Mouse (Mus musculus) MEL (cell line): Measurements from ENCODE around the gene Lce1i.

ENCODE experiments used
- CTCF ChIP-seq, 3 experiments: IDR thresholded peaks in 2 of 3; conservative IDR thresholded peaks in 1 of 3; 2 replicates each; pipeline ENCODE4 v1.5.1; 2011 to 2012; ENCODE audit warnings: low read length in 3 of 3, low read depth in 2 of 3, mild to moderate bottlenecking in 2 of 3, improper control_type of control experiment in 1 of 3, inconsistent platforms in 1 of 3, mixed read lengths in 1 of 3, moderate library complexity in 1 of 3; ENCODE audit not compliant: control insufficient read depth in 1 of 3, insufficient read depth in 1 of 3, poor library complexity in 1 of 3, severe bottlenecking in 1 of 3
- EP300 ChIP-seq, 2 experiments: IDR thresholded peaks; 2 replicates each; pipeline ENCODE4 v1.6.1; 2011; ENCODE audit warnings: improper control_type of control experiment in 2 of 2, low read length in 2 of 2, low read depth in 1 of 2, mild to moderate bottlenecking in 1 of 2
- GABPA ChIP-seq: IDR thresholded peaks from 2 replicates; pipeline ENCODE4 v1.6.1; 2012; ENCODE audit warnings: low read depth, mild to moderate bottlenecking, inconsistent platforms, low read length, improper control_type of control experiment, moderate library complexity
- HCFC1 ChIP-seq: IDR thresholded peaks from 2 replicates; pipeline ENCODE4 v1.6.1; 2012; ENCODE audit warnings: low read depth, mild to moderate bottlenecking, inconsistent platforms, low read length, improper control_type of control experiment, moderate library complexity
- MAFK ChIP-seq: IDR thresholded peaks from 2 replicates; pipeline ENCODE4 v1.6.1; 2011; ENCODE audit warnings: low read depth, mild to moderate bottlenecking, low read length, improper control_type of control experiment, borderline replicate concordance
- MEF2A ChIP-seq: IDR thresholded peaks from 2 replicates; pipeline ENCODE4 v1.6.1; 2014; ENCODE audit warnings: low read depth, mild to moderate bottlenecking, inconsistent platforms, low read length, improper control_type of control experiment; ENCODE audit not compliant: poor library complexity, insufficient replicate concordance, severe bottlenecking; ENCODE audit errors: extremely low read depth
- POLR2A ChIP-seq, 2 experiments: IDR thresholded peaks; 2 replicates each; pipeline ENCODE4 v1.6.1; 2011 to 2012; ENCODE audit warnings: low read length in 2 of 2, mild to moderate bottlenecking in 2 of 2, control low read depth in 1 of 2, improper control_type of control experiment in 1 of 2, low read depth in 1 of 2, moderate library complexity in 1 of 2; ENCODE audit not compliant: control insufficient read depth in 1 of 2, insufficient read depth in 1 of 2, poor library complexity in 1 of 2
- RCOR1 ChIP-seq: IDR thresholded peaks from 2 replicates; pipeline ENCODE4 v1.6.1; 2012; ENCODE audit warnings: low read depth, mild to moderate bottlenecking, inconsistent platforms, low read length, improper control_type of control experiment
- ZKSCAN1 ChIP-seq: IDR thresholded peaks from 2 replicates; pipeline ENCODE4 v1.6.1; 2012; ENCODE audit warnings: low read depth, mild to moderate bottlenecking, inconsistent platforms, low read length, improper control_type of control experiment, moderate library complexity

- TF ChIP-seq CTCF (IDR thresholded peaks at IDR 0.05 in 2 of 3, conservative IDR thresholded peaks at IDR 0.05 in 1 of 3; ENCODE audit: control insufficient read depth in 1 of 3, insufficient read depth in 1 of 3, low read depth in 2 of 3, low read length in 3 of 3, poor library complexity in 1 of 3, severe bottlenecking in 1 of 3) (no peak), MEF2A (no peak), GABPA (no peak), RCOR1 (no peak), ZKSCAN1 (no peak), POLR2A (IDR thresholded peaks at IDR 0.05; ENCODE audit: control insufficient read depth in 1 of 2, insufficient read depth in 1 of 2, low read depth in 1 of 2, low read length in 2 of 2, poor library complexity in 1 of 2) (no peak), EP300 (IDR thresholded peaks at IDR 0.05; ENCODE audit: low read depth in 1 of 2, low read length in 2 of 2) (no peak), HCFC1 (no peak), MAFK (no peak)
Measured at GRCm38 (mm10) chr3:92827108-92827507, 48.4 kb upstream of the Lce1i start, which contains the start of gene Kprp.
